Mouse (Mus musculus): ENCODE data around the gene Gulp1.

The Gulp1 gene

DNA sequence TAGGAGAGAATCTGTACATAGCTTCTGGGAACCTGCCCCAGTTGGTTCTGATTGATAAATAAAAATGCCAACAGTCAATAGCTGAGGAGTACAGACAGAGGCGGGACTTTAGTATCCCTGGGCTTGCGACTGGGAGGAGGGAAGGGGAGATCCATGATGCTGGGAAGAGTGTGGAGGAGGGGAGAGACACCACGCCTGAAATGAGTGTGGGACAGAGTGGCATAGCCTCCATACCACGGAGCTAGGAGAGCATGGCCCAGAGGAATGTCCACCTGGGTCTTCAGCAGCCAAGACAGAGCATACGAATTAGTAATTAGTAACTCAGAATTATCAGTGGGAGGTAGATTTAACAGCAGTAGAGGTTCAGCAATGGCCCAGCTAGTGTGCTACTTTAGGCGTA, 132.4 kb downstream of the Gulp1 start:
- no peak for DNase-seq (ENCODE audit: inconsistent age in 2 of 2, low spot score in 1 of 2)

DNA sequence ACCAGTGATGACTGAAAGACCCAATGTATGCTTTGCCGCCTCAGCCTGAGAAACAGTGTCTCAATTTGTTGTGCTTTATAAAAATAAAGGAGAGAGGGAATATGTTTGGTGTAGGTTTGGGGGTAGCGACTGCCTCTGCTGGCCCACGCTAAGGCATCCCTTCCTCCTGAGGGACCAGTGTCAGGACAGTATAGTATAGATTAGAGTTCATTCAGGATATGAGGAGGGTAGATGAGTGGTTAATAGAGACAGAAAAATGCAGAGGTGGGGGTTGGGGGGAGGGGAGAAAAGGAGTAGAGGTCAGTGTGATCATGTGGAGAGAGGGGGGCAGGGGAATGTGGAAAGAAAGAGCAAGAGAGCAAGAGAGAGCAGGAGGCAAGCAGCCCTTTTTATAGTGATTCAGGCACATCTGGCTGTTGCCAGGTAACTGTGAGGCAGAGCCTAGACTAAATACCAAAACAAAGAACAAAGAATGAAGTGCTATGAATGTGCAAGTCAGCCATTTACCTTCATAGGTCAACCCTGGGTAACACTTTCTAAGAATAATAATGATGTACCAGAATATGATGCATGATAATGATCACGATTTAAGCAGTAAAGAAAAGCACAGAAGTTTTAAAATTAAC, 169.6 kb downstream of the Gulp1 start:
- no peak for DNase-seq (ENCODE audit: inconsistent age in 2 of 2, low spot score in 1 of 2)

DNA sequence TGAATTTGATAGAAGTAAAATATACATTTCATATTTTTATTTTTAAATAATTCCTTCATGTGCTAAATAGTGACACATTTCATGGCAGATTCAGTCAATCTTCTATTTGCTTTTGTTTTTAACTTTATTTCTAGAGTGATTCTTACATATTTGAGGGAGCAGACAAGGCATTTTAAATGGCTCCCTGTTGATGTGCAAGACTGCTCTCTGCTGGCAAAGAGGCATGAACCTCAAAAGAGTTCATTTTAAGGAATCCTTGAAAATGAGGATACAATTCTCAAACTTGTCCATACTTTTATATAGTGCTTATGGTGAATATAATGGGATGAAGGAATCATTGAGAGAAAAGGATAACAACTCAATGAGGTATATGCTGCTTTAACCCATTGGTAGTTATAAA, 189.9 kb downstream of the Gulp1 start:
- peak in 1 of 2 experiments; percentile 37 for DNase-seq (ENCODE audit: inconsistent age in 2 of 2, low spot score in 1 of 2)

DNA sequence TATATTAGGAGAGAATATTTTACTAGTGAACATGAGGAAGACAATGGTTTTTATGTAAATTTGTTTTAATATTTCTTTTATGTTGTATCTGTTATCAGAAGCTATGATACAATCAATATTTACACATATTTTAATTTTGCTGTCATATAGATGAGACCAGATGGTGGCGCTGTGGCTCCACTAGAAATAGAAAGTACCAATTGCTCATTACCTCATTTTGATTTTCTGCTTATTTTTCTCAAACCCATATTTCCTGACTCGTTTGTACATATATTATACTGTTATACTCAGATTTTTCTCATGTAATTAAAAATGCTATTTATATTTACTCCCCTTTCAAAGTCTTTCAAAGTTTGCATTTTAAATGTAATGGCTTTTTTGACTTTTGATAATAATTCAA, 194.4 kb downstream of the Gulp1 start:
- peak; percentile 10 to 78 for DNase-seq (ENCODE audit: inconsistent age in 2 of 2, low spot score in 1 of 2)

DNA sequence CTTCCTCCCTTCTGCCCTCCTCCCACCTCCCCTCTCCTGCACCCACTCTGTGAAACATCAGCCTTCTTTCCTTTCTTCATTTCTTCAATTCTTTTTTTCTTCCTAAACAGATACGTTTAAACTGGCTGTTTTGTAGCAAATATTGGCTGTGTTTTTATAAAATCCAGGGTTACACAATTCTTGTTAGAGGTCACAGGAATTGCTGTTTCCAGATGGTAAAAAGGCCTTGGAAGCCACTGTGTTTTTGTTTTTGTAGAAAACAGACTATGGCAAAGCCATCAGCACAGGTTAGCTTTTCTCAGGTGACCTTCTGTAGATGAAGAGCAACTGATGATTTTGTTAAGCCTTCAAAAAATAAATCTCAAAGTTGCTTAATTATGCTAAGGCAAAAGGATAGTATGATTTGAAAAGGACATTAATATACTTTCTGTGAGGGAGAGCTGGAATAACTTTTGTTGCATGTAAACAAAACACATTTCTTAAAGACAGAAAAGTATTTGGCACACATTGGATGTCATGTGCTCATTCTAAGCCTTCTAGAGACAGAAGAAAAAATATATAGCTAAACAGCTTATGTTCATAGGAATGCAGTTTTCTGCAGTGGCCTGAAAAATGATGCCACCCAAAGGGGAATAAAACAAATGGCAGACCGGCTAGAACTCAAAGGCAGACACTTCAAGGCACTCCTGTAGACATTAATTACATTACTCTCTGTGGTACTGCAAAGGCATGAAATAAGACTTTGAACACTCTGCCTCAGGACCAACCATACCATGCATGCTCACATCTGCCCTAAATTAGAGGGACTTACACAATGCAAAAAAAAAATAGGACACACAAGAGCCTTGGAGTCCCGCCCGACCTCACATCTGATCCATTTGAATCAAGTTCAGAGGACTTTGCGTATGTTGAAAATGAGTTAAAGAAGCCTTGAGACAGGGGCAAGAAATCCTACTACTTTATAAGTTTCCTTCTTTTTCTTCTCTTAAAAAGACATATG, 199.7 kb downstream of the Gulp1 start:
- peak in 1 of 2 experiments; percentile 32 for DNase-seq (ENCODE audit: inconsistent age in 2 of 2, low spot score in 1 of 2)

DNA sequence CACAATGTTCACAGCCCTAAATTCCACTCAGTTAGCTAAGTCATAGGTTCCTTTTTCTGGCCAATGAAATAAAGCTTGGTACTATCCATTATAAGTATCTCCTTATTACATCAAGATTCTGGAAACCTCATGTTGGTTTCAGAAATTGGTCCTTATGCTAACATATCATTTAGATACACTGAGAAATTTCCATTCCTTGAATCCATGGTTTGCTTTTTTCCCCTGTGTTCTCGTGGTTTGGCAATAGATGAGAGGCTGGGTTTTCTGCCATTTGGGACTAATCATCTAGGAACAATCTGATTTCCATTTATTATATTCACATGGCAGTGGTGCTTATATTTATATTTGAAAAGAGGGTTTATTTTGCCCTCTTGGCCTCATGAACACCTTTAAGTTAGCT, 226.9 kb downstream of the Gulp1 start:
- DNase-seq (ENCODE audit: inconsistent age in 2 of 2, low spot score in 1 of 2), result no peak

DNA sequence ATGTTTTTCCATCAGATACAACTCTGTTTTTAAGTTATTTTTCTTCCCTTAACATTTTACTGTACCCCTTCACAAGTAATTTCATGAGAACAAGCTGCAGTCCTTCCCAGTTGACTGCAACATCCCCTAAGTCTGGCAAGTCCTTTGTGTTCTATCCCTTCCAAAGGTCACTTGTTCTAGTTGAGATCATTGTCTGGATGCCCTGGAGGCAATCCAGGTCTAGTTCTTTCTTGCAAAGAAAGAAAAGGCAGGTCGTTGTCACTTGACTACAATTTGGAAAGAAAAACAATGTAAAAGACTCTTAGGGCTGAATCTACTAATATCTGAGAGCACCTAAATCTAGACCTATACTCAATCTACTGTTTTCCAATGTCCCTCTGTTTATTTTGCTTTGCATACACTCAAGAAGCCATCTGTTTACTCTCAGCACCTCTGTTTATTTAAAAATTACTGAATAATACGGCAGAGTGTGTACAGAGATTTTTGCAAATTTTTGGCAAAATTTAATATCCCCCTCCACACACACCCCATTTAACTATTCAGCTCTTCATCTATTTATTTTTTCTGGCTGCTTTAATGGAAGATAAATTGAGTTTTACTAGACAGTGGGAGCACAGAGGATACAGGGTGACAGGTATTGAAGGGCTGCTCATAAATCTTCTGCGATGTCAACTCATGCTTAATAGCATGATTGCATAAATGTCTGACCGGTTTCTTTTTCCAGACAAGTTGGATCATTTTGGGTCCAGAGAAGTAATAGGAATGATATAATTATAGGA, 252.5 kb downstream of the Gulp1 start:
- no peak for DNase-seq (ENCODE audit: inconsistent age in 2 of 2, low spot score in 1 of 2)

DNA sequence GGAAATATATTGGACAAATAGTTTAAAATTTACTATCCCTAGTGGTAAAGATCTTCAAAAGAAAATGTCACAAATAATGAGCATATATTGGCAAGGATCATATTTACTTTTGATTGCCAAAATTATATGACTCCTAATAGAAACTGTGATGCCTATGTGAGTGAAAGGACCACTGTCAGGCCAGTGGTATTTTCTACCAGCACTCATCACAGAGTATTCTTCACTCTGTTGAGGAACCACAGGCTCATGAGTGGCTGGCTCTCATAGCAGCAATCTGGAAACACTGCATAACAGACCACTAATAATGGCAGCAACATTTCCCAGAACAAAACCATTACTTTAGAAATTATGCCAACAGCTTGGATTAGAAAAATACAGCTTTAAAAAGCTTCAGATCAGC, 255.1 kb downstream of the Gulp1 start:
- DNase-seq (ENCODE audit: inconsistent age in 2 of 2, low spot score in 1 of 2), result no peak

DNA sequence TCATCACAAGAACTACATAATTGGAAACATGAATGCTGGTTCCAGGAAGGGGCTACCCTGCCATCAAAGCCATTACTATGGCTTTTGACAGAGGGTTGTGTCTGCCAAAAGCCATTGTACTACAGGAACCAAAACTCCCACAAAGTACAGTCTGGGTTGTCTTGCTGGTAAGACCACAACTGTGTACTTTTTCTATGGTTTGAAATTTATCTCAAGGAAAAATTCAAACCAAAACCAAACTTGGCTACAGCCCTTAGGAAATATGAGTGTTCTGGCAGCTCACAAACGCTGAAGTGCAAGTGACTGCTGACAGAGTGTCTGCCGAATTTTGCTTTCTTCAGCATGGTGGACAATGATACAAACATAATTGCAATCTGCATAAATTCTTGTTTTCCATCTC, 259.0 kb downstream of the Gulp1 start:
- DNase-seq (ENCODE audit: inconsistent age in 2 of 2, low spot score in 1 of 2), result no peak

DNA sequence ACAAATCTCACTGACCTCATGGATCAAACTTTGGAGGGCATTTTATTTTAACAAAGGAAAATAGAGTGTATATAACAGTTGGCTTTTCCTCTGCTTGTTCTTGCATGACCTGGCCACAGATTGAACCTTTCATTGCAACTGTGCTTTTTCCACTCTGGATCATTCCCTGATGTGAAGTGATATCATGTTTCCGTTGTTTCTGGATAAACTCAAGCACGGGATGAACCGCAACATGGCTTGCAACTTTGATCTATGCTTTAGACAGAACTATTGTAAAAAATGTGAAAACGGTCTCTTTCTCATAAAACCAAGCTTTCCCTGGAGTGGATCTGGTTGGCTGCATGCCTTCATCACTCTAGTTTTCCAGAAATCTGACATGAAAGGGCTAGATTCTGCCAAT, 282.6 kb downstream of the Gulp1 start:
- no peak for DNase-seq (ENCODE audit: inconsistent age in 2 of 2, low spot score in 1 of 2)

Data from adrenal gland, adult (tissue).